Mouse (Mus musculus): ENCODE results near the gene Tgfa. TPM values are rescaled to one million over a fixed set of nuclear protein-coding genes. Genes with fewer than 3 reads are reported as not detected.

The Tgfa gene
- total and polyA plus RNA-seq, 3 experiments: 7.8 to 9.1 TPM; not detected in 1

DNA sequence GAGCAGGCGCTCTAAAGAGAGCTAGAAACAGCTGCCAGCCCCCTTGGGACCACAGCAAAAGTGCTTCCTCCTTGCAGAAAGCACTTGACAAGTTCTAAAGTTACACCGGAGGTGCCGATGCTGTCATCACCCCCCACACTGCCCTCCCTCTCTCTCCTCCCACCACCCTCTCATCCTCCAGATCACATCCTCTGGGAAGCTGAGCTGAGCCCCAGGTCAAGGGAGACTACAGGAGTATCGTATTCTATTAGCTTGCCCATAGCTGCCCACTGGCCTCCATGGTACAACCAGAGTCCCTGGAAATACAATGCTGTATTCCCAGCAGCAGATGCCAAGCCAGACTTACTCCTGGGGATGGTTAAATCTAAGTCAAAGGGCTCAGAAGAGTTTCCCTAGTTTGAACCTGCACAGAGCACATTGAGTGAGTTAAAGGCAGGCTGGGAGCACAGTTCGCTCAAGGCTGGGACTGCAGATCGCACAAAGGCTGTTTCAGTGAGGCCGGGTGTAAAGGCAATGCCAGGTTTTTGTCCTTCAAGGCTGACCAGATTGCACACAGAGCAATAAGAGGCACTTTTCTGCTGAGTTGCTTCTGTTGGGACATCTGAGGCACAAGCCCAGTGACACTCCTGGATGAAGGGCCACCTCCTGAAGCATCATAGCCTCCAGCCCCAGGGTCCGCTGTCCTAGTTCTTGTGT lies 75.5 kb downstream of the Tgfa start:
- H3K4me1 ChIP-seq (ENCODE audit: control insufficient read depth in 1 of 2, insufficient read depth in 2 of 2, low read length in 2 of 2): no peaks in the 10 kb centered on the region
- H3K27me3 ChIP-seq (ENCODE audit: control insufficient read depth in 1 of 2, insufficient read depth in 2 of 2, low read length in 2 of 2): no peaks in the 10 kb centered on the region
- no peak overlapping the region for H3K27ac ChIP-seq (ENCODE audit: control insufficient read depth, low read depth, low read length)
- no peak overlapping the region for H3K9ac ChIP-seq (ENCODE audit: control insufficient read depth, low read depth, low read length, poor library complexity, severe bottlenecking)
- no peak for TF ChIP-seq POLR2AphosphoS5 (IDR thresholded peaks at IDR 0.05; ENCODE audit: borderline replicate concordance, low read depth, low read length)
- TF ChIP-seq NELFE (IDR thresholded peaks at IDR 0.05; ENCODE audit: low read depth, low read length): no peak
- no peak for TF ChIP-seq UBTF (IDR thresholded peaks at IDR 0.05; ENCODE audit: borderline replicate concordance, insufficient read depth, low read depth, low read length)
- no peak for TF ChIP-seq GATA1 (IDR thresholded peaks at IDR 0.05; ENCODE audit: low read depth, low read length)
- no peak for TF ChIP-seq MAZ (IDR thresholded peaks at IDR 0.05; ENCODE audit: low read depth, low read length)
- no peak for TF ChIP-seq MAX (IDR thresholded peaks at IDR 0.05; ENCODE audit: low read length)
- no peaks in the 10 kb centered on the region for H3K79me2 ChIP-seq (ENCODE audit: control insufficient read depth, insufficient read depth, low read length, poor library complexity)
- no peaks in the 10 kb centered on the region for H3K36me3 ChIP-seq (ENCODE audit: control insufficient read depth in 1 of 2, insufficient read depth in 2 of 2, low read length in 2 of 2)
- no peaks in the 10 kb centered on the region for H3K9me3 ChIP-seq (replicated peaks; ENCODE audit: insufficient read depth, low read length)
- no peak overlapping the region for H3K4me3 ChIP-seq (ENCODE audit: control insufficient read depth in 1 of 2, insufficient read depth in 1 of 2, low read depth in 2 of 2, low read length in 2 of 2)
- no peak for DNase-seq (ENCODE audit: low read depth, low spot score)

DNA sequence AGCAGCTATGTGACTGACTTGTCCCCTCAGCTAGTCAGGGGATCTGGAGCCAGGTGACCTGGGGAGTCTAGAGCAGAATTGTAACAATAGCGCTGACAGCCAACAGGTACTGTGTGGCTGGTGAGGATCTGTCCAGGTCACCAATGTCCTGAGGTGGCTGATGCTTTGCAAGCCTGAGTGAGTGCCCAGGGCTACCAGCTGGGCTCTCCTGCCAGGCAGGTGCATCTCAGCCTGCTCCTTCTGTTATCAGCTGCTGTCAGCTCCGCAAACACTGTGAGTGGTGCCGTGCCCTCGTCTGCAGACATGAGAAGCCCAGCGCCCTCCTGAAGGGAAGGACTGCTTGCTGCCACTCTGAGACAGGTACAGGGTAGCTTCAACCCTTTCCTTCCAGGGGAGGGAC lies 76.1 kb downstream of the Tgfa start:
- Histone ChIP-seq H3K79me2 (ENCODE audit: control insufficient read depth, insufficient read depth, low read length, poor library complexity) (no peaks in the 10 kb centered on the region), H3K27me3 (ENCODE audit: control insufficient read depth in 1 of 2, insufficient read depth in 2 of 2, low read length in 2 of 2) (no peaks in the 10 kb centered on the region), H3K4me3 (ENCODE audit: control insufficient read depth in 1 of 2, insufficient read depth in 1 of 2, low read depth in 2 of 2, low read length in 2 of 2) (no peak overlapping the region), H3K27ac (ENCODE audit: control insufficient read depth, low read depth, low read length) (no peak overlapping the region), H3K9me3 (replicated peaks; ENCODE audit: insufficient read depth, low read length) (no peaks in the 10 kb centered on the region), H3K9ac (ENCODE audit: control insufficient read depth, low read depth, low read length, poor library complexity, severe bottlenecking) (no peak overlapping the region), H3K4me1 (ENCODE audit: control insufficient read depth in 1 of 2, insufficient read depth in 2 of 2, low read length in 2 of 2) (no peaks in the 10 kb centered on the region), H3K36me3 (ENCODE audit: control insufficient read depth in 1 of 2, insufficient read depth in 2 of 2, low read length in 2 of 2) (no peaks in the 10 kb centered on the region)
- no peak for DNase-seq (ENCODE audit: low read depth, low spot score)
- no peak for TF ChIP-seq MYB (IDR thresholded peaks at IDR 0.05; ENCODE audit: low read depth, low read length)
- no peak for TF ChIP-seq GATA1 (IDR thresholded peaks at IDR 0.05; ENCODE audit: low read depth, low read length)
- TF ChIP-seq TBP (IDR thresholded peaks at IDR 0.05; ENCODE audit: low read depth, low read length): no peak
- no peak for TF ChIP-seq E2F4 (IDR thresholded peaks at IDR 0.05; ENCODE audit: borderline replicate concordance, low read depth, low read length)
- no peak for TF ChIP-seq MAX (IDR thresholded peaks at IDR 0.05; ENCODE audit: low read length)
- TF ChIP-seq USF2 (IDR thresholded peaks at IDR 0.05; ENCODE audit: borderline replicate concordance in 1 of 2, insufficient read depth in 1 of 2, low read depth in 1 of 2, low read length in 2 of 2): no peak
- TF ChIP-seq UBTF (IDR thresholded peaks at IDR 0.05; ENCODE audit: borderline replicate concordance, insufficient read depth, low read depth, low read length): no peak
- no peak for TF ChIP-seq MAZ (IDR thresholded peaks at IDR 0.05; ENCODE audit: low read depth, low read length)
- no peak for TF ChIP-seq SIN3A (IDR thresholded peaks at IDR 0.05; ENCODE audit: low read length)
- no peak for TF ChIP-seq MYC (IDR thresholded peaks at IDR 0.05; ENCODE audit: low read depth, low read length)
- TF ChIP-seq RCOR1 (IDR thresholded peaks at IDR 0.05; ENCODE audit: low read depth, low read length): no peak
- TF ChIP-seq ELF1 (IDR thresholded peaks at IDR 0.05; ENCODE audit: low read depth, low read length): no peak
- no peak for TF ChIP-seq NRF1 (IDR thresholded peaks at IDR 0.05; ENCODE audit: insufficient read depth, low read depth, low read length, poor library complexity, severe bottlenecking)
- TF ChIP-seq ETS1 (IDR thresholded peaks at IDR 0.05; ENCODE audit: low read depth, low read length): no peak

All from MEL (cell line).